Mouse (Mus musculus) heart, embryonic 11.5 days (tissue): ENCODE measurements around the gene Srsf3. TPM values are rescaled to one million over a fixed set of nuclear protein-coding genes. Genes with fewer than 3 reads are reported as not detected.

Experiments
- ATAC-seq: fragments of 200-750 bp; cut with Nextera tagmentation; replicated peaks from 2 replicates; pipeline ENCODE4 v1.8.0; 2017; ENCODE audit warnings: moderate library complexity; ENCODE audit not compliant: insufficient number of reproducible peaks, low FRiP score, low TSS enrichment
- H3K27ac ChIP-seq: fragments of 300-500 bp; sonication (generic); 2 replicates; pipeline ENCODE4 v1.5.1; 2014; ENCODE audit warnings: mild to moderate bottlenecking, low read depth, low read length
- H3K27me3 ChIP-seq: fragments of 300-500 bp; sonication (generic); 2 replicates; pipeline ENCODE4 v1.6.1; 2014; ENCODE audit warnings: mild to moderate bottlenecking, low read length, mixed read lengths; ENCODE audit not compliant: control insufficient read depth, insufficient read depth
- H3K36me3 ChIP-seq: fragments of 300-500 bp; sonication (generic); 2 replicates; pipeline ENCODE4 v1.6.1; 2014; ENCODE audit warnings: mild to moderate bottlenecking, low read length, moderate library complexity, mixed read lengths; ENCODE audit not compliant: control insufficient read depth, insufficient read depth
- H3K4me1 ChIP-seq: fragments of 300-500 bp; sonication (generic); 2 replicates; pipeline ENCODE4 v1.6.1; 2014; ENCODE audit warnings: low read length; ENCODE audit not compliant: control insufficient read depth, insufficient read depth
- H3K4me2 ChIP-seq: fragments of 300-500 bp; sonication (generic); 2 replicates; pipeline ENCODE4 v1.6.1; 2014; ENCODE audit warnings: mild to moderate bottlenecking, moderate library complexity
- H3K4me3 ChIP-seq: fragments of 300-500 bp; sonication (generic); 2 replicates; pipeline ENCODE4 v1.5.1; 2014; ENCODE audit warnings: low read depth, low read length
- H3K9ac ChIP-seq: fragments of 300-500 bp; sonication (generic); 2 replicates; pipeline ENCODE4 v1.6.1; 2014; ENCODE audit warnings: mild to moderate bottlenecking, low read depth, low read length, moderate library complexity
- H3K9me3 ChIP-seq: fragments of 300-500 bp; sonication (generic); replicated peaks from 2 replicates; pipeline ENCODE4 v1.6.1; 2016; ENCODE audit warnings: low read length; ENCODE audit not compliant: control insufficient read depth
- WGBS: fragments of 180-500 bp; shearing (Covaris S2); extraction: QIAGEN DNeasy Blood & Tissue Kit; methylation state at CpG from one replicate; pipeline ENCODE4 v1.1.7; 2014; ENCODE audit not compliant: insufficient replicate concordance; 5-methylcytosine and 5-hydroxymethylcytosine counted together
- polyA plus RNA-seq: library from polyadenylated mRNA; unstranded; fragments of >200 nt; fragmentation: Nextera tagmentation; extraction: Ambion mirVana; gene quantifications from 2 replicates; pipeline ENCODE4 v1.2.1, GENCODE M21; 2014

The Srsf3 gene
- polyA plus RNA-seq, 1 experiment from 2014 or later, result 420 TPM

GRCm38 (mm10) chr17:29008326-29008650, 24.1 kb upstream of the Srsf3 start:
- no peak for ATAC-seq
- H3K9me3 ChIP-seq, result no peaks in the 10 kb centered on the region
- no peaks in the 10 kb centered on the region for H3K27me3 ChIP-seq
- peaks cover 6% of the 10 kb centered on the region; the same call in 1 of the 2 replicates for H3K4me1 ChIP-seq
- 21% methylated on average over 8 of the region's 8 CpGs for WGBS
- 0 out of 2 replicates have a peak, but pooled peaks cover 2% of the 10 kb centered on the region for H3K36me3 ChIP-seq
- peak overlapping the region; percentile 89 for H3K4me2 ChIP-seq
- H3K27ac ChIP-seq, result peak overlapping the region; percentile 94
- H3K9ac ChIP-seq, result peak overlapping the region; percentile 98
- peak overlapping the region; percentile 99 for H3K4me3 ChIP-seq

- no peaks in the 10 kb centered on the region for H3K9me3 ChIP-seq
- no peak for ATAC-seq
These were observed 23.2 kb upstream of the Srsf3 start for GRCm38 (mm10) chr17:29009181-29009580.

GRCm38 (mm10) chr17:29014235-29014634, 18.2 kb upstream of the Srsf3 start:
- H3K9me3 ChIP-seq, result no peaks in the 10 kb centered on the region
- H3K27ac ChIP-seq, result 0 out of 2 replicates have a peak overlapping the region, but pooled peaks have one; percentile 22
- ATAC-seq, result no peak; the same call in 1 of the 2 replicates
- H3K9ac ChIP-seq, result no peak overlapping the region
- no peaks in the 10 kb centered on the region for H3K4me1 ChIP-seq
- H3K4me2 ChIP-seq, result no peak overlapping the region
- no peaks in the 10 kb centered on the region for H3K27me3 ChIP-seq
- no peaks in the 10 kb centered on the region for H3K36me3 ChIP-seq
- H3K4me3 ChIP-seq, result no peak overlapping the region

More at GRCm38 (mm10) chr17:29009181-29009580, 23.2 kb upstream of the Srsf3 start:
- no peaks in the 10 kb centered on the region for H3K27me3 ChIP-seq
- WGBS, result 88% methylated on average over 4 of the region's 4 CpGs
- H3K4me3 ChIP-seq, result no peak overlapping the region
- H3K4me1 ChIP-seq, result peaks cover 6% of the 10 kb centered on the region; the same call in 1 of the 2 replicates
- no peak overlapping the region for H3K27ac ChIP-seq
- H3K36me3 ChIP-seq, result 0 out of 2 replicates have a peak, but pooled peaks cover under 1% of the 10 kb centered on the region
- no peak overlapping the region for H3K9ac ChIP-seq
- no peak overlapping the region for H3K4me2 ChIP-seq

GRCm38 (mm10) chr17:29015638-29016037, 16.8 kb upstream of the Srsf3 start:
- no peak for ATAC-seq
- Histone ChIP-seq H3K27me3 (no peaks in the 10 kb centered on the region), H3K4me1 (no peaks in the 10 kb centered on the region), H3K27ac (no peak overlapping the region), H3K4me3 (no peak overlapping the region), H3K4me2 (no peak overlapping the region), H3K9ac (no peak overlapping the region), H3K36me3 (no peaks in the 10 kb centered on the region), H3K9me3 (no peaks in the 10 kb centered on the region)
- WGBS, result 18% methylated on average over 2 of the region's 2 CpGs

DNA sequence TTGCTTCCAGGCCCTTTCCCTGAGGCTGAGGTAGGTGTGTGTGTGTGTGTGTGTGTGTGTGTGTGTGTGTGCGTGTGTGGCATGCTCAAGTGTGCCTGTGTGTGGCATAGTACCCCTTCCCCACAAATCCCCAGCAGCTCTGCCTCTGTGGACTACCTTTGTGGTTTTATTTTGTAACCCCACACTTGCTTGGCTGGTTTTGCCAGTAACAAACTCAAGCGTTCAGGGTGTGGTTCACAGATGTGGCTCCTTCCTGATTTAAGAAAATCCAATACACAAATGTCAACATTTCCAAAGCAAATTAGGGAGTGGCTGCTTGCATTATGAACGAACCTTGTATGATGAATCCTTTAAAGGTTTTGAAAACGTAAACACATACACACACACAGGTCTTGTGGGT, 15.7 kb upstream of the Srsf3 start:
- 80% methylated on average over 4 of the region's 4 CpGs for WGBS
- H3K9me3 ChIP-seq, result no peaks in the 10 kb centered on the region

GRCm38 (mm10) chr17:29018292-29018984, 14.0 kb upstream of the Srsf3 start:
- ATAC-seq, result no peak
- WGBS, result 43% methylated on average over 11 of the region's 11 CpGs
- Histone ChIP-seq H3K4me1 (no peaks in the 10 kb centered on the region), H3K27me3 (no peaks in the 10 kb centered on the region), H3K9ac (no peak overlapping the region), H3K4me2 (no peak overlapping the region), H3K9me3 (no peaks in the 10 kb centered on the region), H3K36me3 (no peaks in the 10 kb centered on the region), H3K27ac (no peak overlapping the region), H3K4me3 (no peak overlapping the region)

More for the DNA sequence above, 15.7 kb upstream of the Srsf3 start:
- no peak overlapping the region for H3K9ac ChIP-seq
- ATAC-seq, result no peak
- no peak overlapping the region for H3K4me2 ChIP-seq
- no peak overlapping the region for H3K4me3 ChIP-seq
- H3K4me1 ChIP-seq, result no peaks in the 10 kb centered on the region
- no peak overlapping the region for H3K27ac ChIP-seq
- no peaks in the 10 kb centered on the region for H3K36me3 ChIP-seq
- H3K27me3 ChIP-seq, result no peaks in the 10 kb centered on the region

- Histone ChIP-seq H3K9ac (no peak overlapping the region), H3K4me1 (no peaks in the 10 kb centered on the region), H3K4me2 (no peak overlapping the region), H3K4me3 (no peak overlapping the region), H3K27ac (no peak overlapping the region), H3K36me3 (no peaks in the 10 kb centered on the region), H3K27me3 (no peaks in the 10 kb centered on the region), H3K9me3 (no peaks in the 10 kb centered on the region)
- ATAC-seq, result no peak
- WGBS, result 61% methylated on average over 7 of the region's 7 CpGs
These were observed 13.0 kb upstream of the Srsf3 start for GRCm38 (mm10) chr17:29019391-29019790.

DNA sequence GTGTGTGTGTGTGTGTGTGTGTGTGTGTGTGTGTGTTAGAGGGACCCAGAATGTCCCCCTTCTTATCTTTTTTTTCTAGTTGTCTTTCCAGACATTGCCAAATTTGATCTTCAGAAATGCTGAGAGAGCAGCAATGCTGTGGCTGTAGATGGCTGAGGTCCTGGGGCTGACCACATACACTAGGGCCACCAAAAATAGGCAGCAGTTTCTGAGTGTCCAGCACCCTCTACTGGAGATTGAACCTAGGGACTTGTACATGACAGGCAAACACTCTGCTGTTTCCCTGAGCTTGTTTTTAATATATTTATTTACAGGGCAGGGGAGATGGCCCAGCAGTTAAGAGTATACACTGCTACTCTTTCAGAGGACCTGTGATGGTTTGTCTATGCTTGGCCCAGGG, 12.0 kb upstream of the Srsf3 start:
- peaks cover 4% of the 10 kb centered on the region; the same call in 1 of the 2 replicates for H3K4me1 ChIP-seq
- ATAC-seq, result no peak

GRCm38 (mm10) chr17:29022230-29022819, 10.1 kb upstream of the Srsf3 start:
- H3K9me3 ChIP-seq, result no peaks in the 10 kb centered on the region
- H3K4me2 ChIP-seq, result peak overlapping the region; percentile 45
- H3K36me3 ChIP-seq, result no peaks in the 10 kb centered on the region
- peak overlapping the region; percentile 1; the same call in 1 of the 2 replicates for H3K4me3 ChIP-seq
- no peak for ATAC-seq
- H3K27ac ChIP-seq, result no peak overlapping the region
- H3K9ac ChIP-seq, result no peak overlapping the region
- H3K27me3 ChIP-seq, result no peaks in the 10 kb centered on the region
- peaks cover 4% of the 10 kb centered on the region; the same call in 1 of the 2 replicates for H3K4me1 ChIP-seq
- 23% methylated on average over 15 of the region's 15 CpGs for WGBS

More for the DNA sequence above, 12.0 kb upstream of the Srsf3 start:
- Histone ChIP-seq H3K4me3 (no peak overlapping the region), H3K9me3 (no peaks in the 10 kb centered on the region), H3K4me2 (no peak overlapping the region), H3K27me3 (no peaks in the 10 kb centered on the region), H3K36me3 (no peaks in the 10 kb centered on the region), H3K27ac (no peak overlapping the region), H3K9ac (no peak overlapping the region; the same call in 1 of the 2 replicates)
